Mouse (Mus musculus) MEL (cell line): Measurements from ENCODE around the gene Fgd1. TPM values are rescaled to one million over a fixed set of nuclear protein-coding genes. Genes with fewer than 3 reads are reported as not detected.
A peak's percentile ranks its signal among the peaks of the same experiment; 100 is the strongest.

Source experiments
- DNase-seq: peaks from one replicate; pipeline ENCODE4 v3.0.0; 2011; ENCODE audit warnings: low read depth, low spot score
- H3K27ac ChIP-seq: 2 replicates; pipeline ENCODE4 v1.5.1; 2012; ENCODE audit warnings: low read depth, mild to moderate bottlenecking, control low read depth, low read length, moderate library complexity; ENCODE audit not compliant: control insufficient read depth
- H3K27me3 ChIP-seq, 2 experiments: fragments of 150-350 bp in 1 of 2; sonication (generic) in 1 of 2; 2 replicates each; pipeline ENCODE4 v1.6.1; 2012; ENCODE audit warnings: low read length in 2 of 2, mild to moderate bottlenecking in 2 of 2, improper control_type of control experiment in 1 of 2, moderate library complexity in 1 of 2; ENCODE audit not compliant: insufficient read depth in 2 of 2, control insufficient read depth in 1 of 2
- H3K36me3 ChIP-seq, 2 experiments: 2 replicates each; pipeline ENCODE4 v1.6.1; 2012 to 2014; ENCODE audit warnings: low read length in 2 of 2, improper control_type of control experiment in 1 of 2, inconsistent platforms in 1 of 2, mild to moderate bottlenecking in 1 of 2; ENCODE audit not compliant: insufficient read depth in 2 of 2, control insufficient read depth in 1 of 2
- H3K4me1 ChIP-seq, 2 experiments: fragments of 150-350 bp in 1 of 2; sonication (generic) in 1 of 2; 2 replicates each; pipeline ENCODE4 v1.6.1; 2012; ENCODE audit warnings: low read length in 2 of 2, improper control_type of control experiment in 1 of 2, mild to moderate bottlenecking in 1 of 2; ENCODE audit not compliant: insufficient read depth in 2 of 2, control insufficient read depth in 1 of 2
- H3K4me3 ChIP-seq, 2 experiments: fragments of 150-350 bp in 1 of 2; sonication (generic) in 1 of 2; 2 replicates each; pipeline ENCODE4 v1.5.1; 2012; ENCODE audit warnings: low read depth in 2 of 2, low read length in 2 of 2, mild to moderate bottlenecking in 2 of 2, moderate library complexity in 2 of 2, control low read depth in 1 of 2, improper control_type of control experiment in 1 of 2; ENCODE audit not compliant: control insufficient read depth in 1 of 2, insufficient read depth in 1 of 2
- H3K79me2 ChIP-seq: 2 replicates; pipeline ENCODE4 v1.6.1; 2012; ENCODE audit warnings: mild to moderate bottlenecking, low read length, moderate library complexity; ENCODE audit not compliant: control insufficient read depth, poor library complexity, insufficient read depth
- H3K9ac ChIP-seq: 2 replicates; pipeline ENCODE4 v1.6.1; 2012; ENCODE audit warnings: low read depth, mild to moderate bottlenecking, control low read depth, low read length, moderate library complexity; ENCODE audit not compliant: control insufficient read depth, poor library complexity, severe bottlenecking
- H3K9me3 ChIP-seq: fragments of 150-350 bp; sonication (generic); replicated peaks from 2 replicates; pipeline ENCODE4 v1.6.1; 2012; ENCODE audit warnings: mild to moderate bottlenecking, low read length, improper control_type of control experiment, moderate library complexity; ENCODE audit not compliant: insufficient read depth
- BHLHE40 ChIP-seq: IDR thresholded peaks from 2 replicates; pipeline ENCODE4 v1.6.1; 2012; ENCODE audit warnings: low read depth, mild to moderate bottlenecking, inconsistent platforms, low read length, improper control_type of control experiment, borderline replicate concordance
- CHD1 ChIP-seq: IDR thresholded peaks from 2 replicates; pipeline ENCODE4 v1.6.1; 2012; ENCODE audit warnings: low read depth, mild to moderate bottlenecking, inconsistent platforms, low read length, improper control_type of control experiment
- CTCF ChIP-seq, 3 experiments: IDR thresholded peaks in 2 of 3; conservative IDR thresholded peaks in 1 of 3; 2 replicates each; pipeline ENCODE4 v1.5.1; 2011 to 2012; ENCODE audit warnings: low read length in 3 of 3, low read depth in 2 of 3, mild to moderate bottlenecking in 2 of 3, improper control_type of control experiment in 1 of 3, inconsistent platforms in 1 of 3, mixed read lengths in 1 of 3, moderate library complexity in 1 of 3; ENCODE audit not compliant: control insufficient read depth in 1 of 3, insufficient read depth in 1 of 3, poor library complexity in 1 of 3, severe bottlenecking in 1 of 3
- E2F4 ChIP-seq: IDR thresholded peaks from 2 replicates; pipeline ENCODE4 v1.6.1; 2011; ENCODE audit warnings: low read depth, low read length, improper control_type of control experiment, borderline replicate concordance
- ELF1 ChIP-seq: IDR thresholded peaks from 2 replicates; pipeline ENCODE4 v1.6.1; 2014; ENCODE audit warnings: low read depth, mild to moderate bottlenecking, inconsistent platforms, low read length, improper control_type of control experiment, moderate library complexity
- EP300 ChIP-seq, 2 experiments: IDR thresholded peaks; 2 replicates each; pipeline ENCODE4 v1.6.1; 2011; ENCODE audit warnings: improper control_type of control experiment in 2 of 2, low read length in 2 of 2, low read depth in 1 of 2, mild to moderate bottlenecking in 1 of 2
- ETS1 ChIP-seq: IDR thresholded peaks from 2 replicates; pipeline ENCODE4 v1.6.1; 2012; ENCODE audit warnings: low read depth, mild to moderate bottlenecking, inconsistent platforms, low read length, improper control_type of control experiment, moderate library complexity
- GABPA ChIP-seq: IDR thresholded peaks from 2 replicates; pipeline ENCODE4 v1.6.1; 2012; ENCODE audit warnings: low read depth, mild to moderate bottlenecking, inconsistent platforms, low read length, improper control_type of control experiment, moderate library complexity
- HCFC1 ChIP-seq: IDR thresholded peaks from 2 replicates; pipeline ENCODE4 v1.6.1; 2012; ENCODE audit warnings: low read depth, mild to moderate bottlenecking, inconsistent platforms, low read length, improper control_type of control experiment, moderate library complexity
- JUND ChIP-seq: IDR thresholded peaks from 2 replicates; pipeline ENCODE4 v1.6.1; 2011; ENCODE audit warnings: low read depth, mild to moderate bottlenecking, improper control_type of control experiment, low read length
- KAT2A ChIP-seq: conservative IDR thresholded peaks from 2 replicates; pipeline ENCODE4 v1.6.1; 2012; ENCODE audit warnings: low read depth, low read length, improper control_type of control experiment, inconsistent platforms
- MAX ChIP-seq: IDR thresholded peaks from 2 replicates; pipeline ENCODE4 v1.6.1; 2011; ENCODE audit warnings: low read length, improper control_type of control experiment
- MAZ ChIP-seq: IDR thresholded peaks from 2 replicates; pipeline ENCODE4 v1.6.1; 2012; ENCODE audit warnings: low read depth, mild to moderate bottlenecking, inconsistent platforms, low read length, improper control_type of control experiment
- MEF2A ChIP-seq: IDR thresholded peaks from 2 replicates; pipeline ENCODE4 v1.6.1; 2014; ENCODE audit warnings: low read depth, mild to moderate bottlenecking, inconsistent platforms, low read length, improper control_type of control experiment; ENCODE audit not compliant: poor library complexity, insufficient replicate concordance, severe bottlenecking; ENCODE audit errors: extremely low read depth
- MXI1 ChIP-seq: IDR thresholded peaks from 2 replicates; pipeline ENCODE4 v1.6.1; 2011; ENCODE audit warnings: mild to moderate bottlenecking, low read depth, low read length, improper control_type of control experiment
- MYC ChIP-seq: IDR thresholded peaks from 2 replicates; pipeline ENCODE4 v1.6.1; 2011; ENCODE audit warnings: low read depth, mild to moderate bottlenecking, low read length, improper control_type of control experiment, moderate library complexity
- NELFE ChIP-seq: IDR thresholded peaks from 2 replicates; pipeline ENCODE4 v1.6.1; 2011; ENCODE audit warnings: low read depth, low read length, improper control_type of control experiment
- NRF1 ChIP-seq: IDR thresholded peaks from 2 replicates; pipeline ENCODE4 v1.6.1; 2014; ENCODE audit warnings: low read depth, mild to moderate bottlenecking, inconsistent platforms, low read length, improper control_type of control experiment, moderate library complexity; ENCODE audit not compliant: poor library complexity, insufficient read depth, severe bottlenecking
- POLR2A ChIP-seq, 2 experiments: IDR thresholded peaks; 2 replicates each; pipeline ENCODE4 v1.6.1; 2011 to 2012; ENCODE audit warnings: low read length in 2 of 2, mild to moderate bottlenecking in 2 of 2, control low read depth in 1 of 2, improper control_type of control experiment in 1 of 2, low read depth in 1 of 2, moderate library complexity in 1 of 2; ENCODE audit not compliant: control insufficient read depth in 1 of 2, insufficient read depth in 1 of 2, poor library complexity in 1 of 2
- POLR2AphosphoS2 ChIP-seq: IDR thresholded peaks from 2 replicates; pipeline ENCODE4 v1.6.1; 2011; ENCODE audit warnings: low read length, improper control_type of control experiment
- RAD21 ChIP-seq: IDR thresholded peaks from 2 replicates; pipeline ENCODE4 v1.6.1; 2011; ENCODE audit warnings: mild to moderate bottlenecking, low read depth, low read length, improper control_type of control experiment
- SIN3A ChIP-seq: IDR thresholded peaks from 2 replicates; pipeline ENCODE4 v1.6.1; 2012; ENCODE audit warnings: low read length, improper control_type of control experiment, inconsistent platforms
- SMC3 ChIP-seq: IDR thresholded peaks from 2 replicates; pipeline ENCODE4 v1.6.1; 2011; ENCODE audit warnings: low read depth, low read length, improper control_type of control experiment
- TBP ChIP-seq: IDR thresholded peaks from 2 replicates; pipeline ENCODE4 v1.8.0; 2011; ENCODE audit warnings: low read depth, low read length, improper control_type of control experiment
- TCF12 ChIP-seq: IDR thresholded peaks from 2 replicates; pipeline ENCODE4 v1.6.1; 2014; ENCODE audit warnings: low read depth, mild to moderate bottlenecking, inconsistent platforms, low read length, improper control_type of control experiment, moderate library complexity
- USF1 ChIP-seq: IDR thresholded peaks from 2 replicates; pipeline ENCODE4 v1.6.1; 2014; ENCODE audit warnings: low read depth, mild to moderate bottlenecking, inconsistent platforms, low read length, improper control_type of control experiment, moderate library complexity
- USF2 ChIP-seq, 2 experiments: IDR thresholded peaks; 2 replicates each; pipeline ENCODE4 v1.6.1; 2011 to 2012; ENCODE audit warnings: improper control_type of control experiment in 2 of 2, low read length in 2 of 2, borderline replicate concordance in 1 of 2, inconsistent platforms in 1 of 2, low read depth in 1 of 2, mild to moderate bottlenecking in 1 of 2; ENCODE audit not compliant: insufficient read depth in 1 of 2
- ZC3H11A ChIP-seq: IDR thresholded peaks from 2 replicates; pipeline ENCODE4 v1.6.1; 2012; ENCODE audit warnings: low read depth, mild to moderate bottlenecking, inconsistent platforms, low read length, improper control_type of control experiment
- ZKSCAN1 ChIP-seq: IDR thresholded peaks from 2 replicates; pipeline ENCODE4 v1.6.1; 2012; ENCODE audit warnings: low read depth, mild to moderate bottlenecking, inconsistent platforms, low read length, improper control_type of control experiment, moderate library complexity
- ZMIZ1 ChIP-seq: IDR thresholded peaks from 2 replicates; pipeline ENCODE4 v1.6.1; 2012; ENCODE audit warnings: low read depth, mild to moderate bottlenecking, inconsistent platforms, low read length, improper control_type of control experiment, moderate library complexity
- polyA plus RNA-seq, 2 experiments: library from polyadenylated mRNA; stranded (reverse) in 1 of 2; unstranded in 1 of 2; fragments of >175 nt in 1 of 2; fragments of >200 nt in 1 of 2; gene quantifications; 2 replicates each; pipeline versions ENCODE4 v1.2.1 to v1.2.4; 2012; ENCODE audit warnings: low replicate concordance in 2 of 2, low read depth in 1 of 2; ENCODE audit not compliant: insufficient read length in 2 of 2, insufficient read depth in 1 of 2, missing spikeins in 1 of 2
- total RNA-seq: library from RNA; depleted of rRNA; stranded (reverse); fragments of 300-350 nt; gene quantifications from 2 replicates; pipeline ENCODE4 v1.2.3, GENCODE M21; 2012

The Fgd1 gene
- total and polyA plus RNA-seq, 3 experiments: 0.06 to 0.31 TPM; not detected in 1

DNA sequence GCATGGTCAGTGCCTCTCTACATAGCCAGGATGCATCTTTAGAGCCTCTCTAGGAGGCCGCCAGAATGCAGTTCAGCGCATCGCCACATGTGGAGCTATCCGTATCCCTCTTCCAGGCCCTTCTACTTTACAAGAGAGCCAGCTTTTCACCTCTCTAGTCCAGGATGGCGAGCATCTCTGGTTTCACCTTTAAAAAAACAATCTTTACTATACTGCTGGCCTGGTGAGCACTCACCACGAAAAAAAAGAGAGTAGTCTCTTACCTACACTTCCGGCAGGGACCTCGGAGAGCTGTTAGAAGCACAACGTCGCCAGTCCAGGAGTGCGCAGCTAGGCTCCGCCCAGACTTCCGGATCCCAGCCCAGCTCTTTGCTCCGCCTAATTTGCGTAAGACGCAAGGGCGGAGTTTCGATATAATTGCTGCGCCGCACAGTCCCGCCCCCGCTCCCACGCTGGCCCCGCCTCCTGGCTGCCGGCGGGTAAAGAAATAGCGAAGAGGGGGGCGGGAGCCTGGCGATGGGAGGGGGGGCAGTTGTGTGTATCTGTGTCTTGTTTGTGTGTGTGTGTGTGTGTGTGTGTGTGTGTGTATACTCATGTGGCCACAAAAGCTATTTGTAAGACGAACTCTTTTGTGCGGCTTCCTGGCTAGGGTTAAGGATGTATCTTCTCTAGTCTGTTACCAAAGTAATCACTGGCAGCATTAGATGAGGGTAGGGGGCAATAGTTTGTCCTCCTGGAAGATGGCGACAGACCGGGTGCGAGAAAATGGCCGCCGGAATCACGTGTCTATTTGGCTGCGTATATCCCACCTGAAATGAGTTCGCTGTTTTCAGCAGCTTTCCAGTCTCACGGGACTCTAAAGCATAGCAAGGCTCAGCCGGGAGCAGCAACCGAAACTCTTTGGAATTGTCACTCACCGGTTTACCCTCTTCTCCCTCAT is 28.7 kb upstream of the Fgd1 start, which contains the start of gene Gnl3l:
Gnl3l (minus strand) TSS at position 385 of the 940 bp plus-strand sequence.
- peak within 1 kb of the TSS; percentile 82 for H3K9ac ChIP-seq
- peaks cover 3 to 16% of the 10 kb centered on the region in 2 experiments; a peak in 3 of 4 replicates for H3K36me3 ChIP-seq
- TF ChIP-seq HCFC1: peak; percentile 72
- 0 out of 2 replicates have a peak, but pooled peaks have one; percentile 46 for TF ChIP-seq ETS1
- no peak for TF ChIP-seq GABPA
- peak; percentile 74; the same call in 1 of the 2 replicates for TF ChIP-seq BHLHE40
- TF ChIP-seq TBP: peak; percentile 73
- TF ChIP-seq RAD21: no peak
- peak; percentile 78; the same call in 1 of the 2 replicates for TF ChIP-seq MAZ
- TF ChIP-seq CTCF (IDR thresholded peaks at IDR 0.05 in 2 of 3, conservative IDR thresholded peaks at IDR 0.05 in 1 of 3; ENCODE audit: control insufficient read depth in 1 of 3, insufficient read depth in 1 of 3, low read depth in 2 of 3, low read length in 3 of 3, poor library complexity in 1 of 3, severe bottlenecking in 1 of 3): peak; percentile 42 to 77 (median 44)
- TF ChIP-seq ZC3H11A: peak; percentile 59
- TF ChIP-seq MAX: peak; percentile 90; the same call in 1 of the 2 replicates
- 0 out of 2 replicates have a peak, but pooled peaks have one; percentile 77 for TF ChIP-seq CHD1
- peak in 1 of 2 experiments; percentile 39; a peak in 2 of 4 replicates for TF ChIP-seq EP300 (IDR thresholded peaks at IDR 0.05; ENCODE audit: low read depth in 1 of 2, low read length in 2 of 2)
- peak; percentile 93 for TF ChIP-seq NELFE
- TF ChIP-seq SMC3: no peak
- TF ChIP-seq KAT2A: no peak
- TF ChIP-seq NRF1: 0 out of 2 replicates have a peak, but pooled peaks have one; percentile 52
- peak; percentile 50 to 95 for TF ChIP-seq POLR2A (IDR thresholded peaks at IDR 0.05; ENCODE audit: control insufficient read depth in 1 of 2, insufficient read depth in 1 of 2, low read depth in 1 of 2, low read length in 2 of 2, poor library complexity in 1 of 2)
- peak; percentile 64; the same call in 1 of the 2 replicates for TF ChIP-seq ZMIZ1
- no peak for TF ChIP-seq ZKSCAN1
- peak; percentile 46; the same call in 1 of the 2 replicates for TF ChIP-seq MXI1
- TF ChIP-seq USF1: peak; percentile 90
- peak; percentile 91 for TF ChIP-seq POLR2AphosphoS2
- peak; percentile 87 for TF ChIP-seq MYC
- TF ChIP-seq JUND: no peak
- TF ChIP-seq MEF2A: no peak
- peak in 1 of 2 experiments; percentile 56; a peak in 1 of 4 replicates for TF ChIP-seq USF2 (IDR thresholded peaks at IDR 0.05; ENCODE audit: borderline replicate concordance in 1 of 2, insufficient read depth in 1 of 2, low read depth in 1 of 2, low read length in 2 of 2)
- peak; percentile 78; the same call in 1 of the 2 replicates for TF ChIP-seq E2F4
- peak; percentile 58 for TF ChIP-seq SIN3A
- peak; percentile 1; the same call in 1 of the 2 replicates for TF ChIP-seq TCF12
- TF ChIP-seq ELF1: peak; percentile 88
- peaks cover 0 to 14% of the 10 kb centered on the region in 2 experiments; a peak in 2 of 4 replicates for H3K4me1 ChIP-seq
- H3K4me3 ChIP-seq: peak within 1 kb of the TSS; percentile 75 to 93
- peak; percentile 98 for DNase-seq
- H3K27ac ChIP-seq: peak within 1 kb of the TSS; percentile 87
- H3K27me3 ChIP-seq: no peaks in the 10 kb centered on the region
- H3K9me3 ChIP-seq: no peaks in the 10 kb centered on the region
- peaks cover 10% of the 10 kb centered on the region for H3K79me2 ChIP-seq
